Mouse (Mus musculus) embryonic facial prominence, embryonic 15.5 days (tissue): ENCODE measurements at regions not wholly inside any gene's neighbourhood (a gene's known extent, or its start where the extent isn't known, plus 50 kb on each side); places are given as distances from the start of the nearest gene placed in this dataset.

Experiments used
- ATAC-seq: fragments of 200-750 bp; cut with Nextera tagmentation; 2 replicates; pipeline ENCODE4 v1.8.0; 2017; ENCODE audit warnings: low read depth, moderate TSS enrichment; ENCODE audit not compliant: insufficient number of reproducible peaks, low FRiP score, low TSS enrichment
- H3K27ac ChIP-seq: fragments of 300-500 bp; sonication (generic); replicated peaks from 2 replicates; pipeline ENCODE4 v1.5.1; 2015; ENCODE audit warnings: mild to moderate bottlenecking, inconsistent platforms
- H3K27me3 ChIP-seq: fragments of 300-500 bp; sonication (generic); 2 replicates; pipeline ENCODE4 v1.6.1; 2015; ENCODE audit warnings: inconsistent platforms
- H3K36me3 ChIP-seq: fragments of 300-500 bp; sonication (generic); 2 replicates; pipeline ENCODE4 v1.6.1; 2015; ENCODE audit warnings: mild to moderate bottlenecking, inconsistent platforms
- H3K4me1 ChIP-seq: fragments of 300-500 bp; sonication (generic); 2 replicates; pipeline ENCODE4 v1.6.1; 2015; ENCODE audit warnings: inconsistent platforms
- H3K4me2 ChIP-seq: fragments of 300-500 bp; sonication (generic); replicated peaks from 2 replicates; pipeline ENCODE4 v1.6.1; 2015; ENCODE audit warnings: mild to moderate bottlenecking, inconsistent platforms
- H3K4me3 ChIP-seq: fragments of 300-500 bp; sonication (generic); replicated peaks from 2 replicates; pipeline ENCODE4 v1.5.1; 2015; ENCODE audit warnings: mild to moderate bottlenecking, inconsistent platforms
- H3K9ac ChIP-seq: fragments of 300-500 bp; sonication (generic); 2 replicates; pipeline ENCODE4 v1.6.1; 2015; ENCODE audit warnings: inconsistent platforms
- H3K9me3 ChIP-seq: fragments of 300-500 bp; sonication (generic); replicated peaks from 2 replicates; pipeline ENCODE4 v1.6.1; 2016; ENCODE audit warnings: inconsistent platforms
- WGBS: fragments of 180-500 bp; shearing (Covaris S2); methylation state at CpG from one replicate; pipeline ENCODE4 v1.1.7; 2015; 5-methylcytosine and 5-hydroxymethylcytosine counted together

GRCm38 (mm10) chr7:84800966-84801365, 52.4 kb upstream of the Olfr291 start:
- ATAC-seq, result no peak
- Histone ChIP-seq H3K27ac (no peak overlapping the region), H3K36me3 (no peaks in the 10 kb centered on the region), H3K9me3 (no peaks in the 10 kb centered on the region), H3K4me2 (no peak overlapping the region), H3K4me3 (no peak overlapping the region), H3K27me3 (peaks cover 7% of the 10 kb centered on the region; the same call in 1 of the 2 replicates), H3K9ac (no peak overlapping the region), H3K4me1 (no peaks in the 10 kb centered on the region)
- WGBS, result 27% methylated on average over 12 of the region's 12 CpGs

- 9% methylated on average over 1 of the region's 1 CpGs for WGBS
- no peak overlapping the region for H3K27ac ChIP-seq
- H3K9ac ChIP-seq, result no peak overlapping the region
- no peaks in the 10 kb centered on the region for H3K36me3 ChIP-seq
- ATAC-seq, result no peak
- H3K4me2 ChIP-seq, result no peak overlapping the region
- H3K27me3 ChIP-seq, result no peaks in the 10 kb centered on the region
- H3K4me1 ChIP-seq, result no peaks in the 10 kb centered on the region
- H3K4me3 ChIP-seq, result no peak overlapping the region
- H3K9me3 ChIP-seq, result no peaks in the 10 kb centered on the region
These were observed 58.7 kb upstream of the Olfr291 start for GRCm38 (mm10) chr7:84794655-84795054.

DNA sequence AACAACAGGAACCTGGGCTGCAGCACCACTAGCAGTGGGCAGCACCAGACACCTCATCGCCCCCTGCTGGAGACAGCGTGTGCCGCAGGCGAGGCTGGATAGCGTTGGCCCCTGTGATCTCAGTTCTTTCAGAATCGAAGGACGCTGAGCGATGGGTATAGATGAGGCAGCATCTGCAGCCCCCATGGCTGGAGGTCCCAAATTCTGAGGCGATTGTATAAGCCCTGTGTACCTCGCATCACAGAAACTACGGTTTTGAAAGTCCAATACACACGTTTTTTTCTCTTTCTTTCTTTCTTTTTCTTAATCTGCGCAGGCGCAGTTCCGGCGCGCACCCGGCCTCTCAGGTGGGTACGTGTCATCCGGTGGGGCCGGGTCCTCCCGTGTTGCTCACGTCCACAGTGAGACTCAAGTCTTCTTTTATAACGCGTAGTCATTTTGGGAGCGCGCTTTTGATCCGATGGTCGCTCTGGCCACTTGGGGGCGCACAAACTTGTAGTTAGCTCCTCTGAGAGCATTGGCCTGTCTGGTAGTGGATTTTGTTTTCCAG, 74.0 kb upstream of the Olfr291 start:
- Histone ChIP-seq H3K27me3 (no peaks in the 10 kb centered on the region), H3K4me3 (peak overlapping the region; percentile 56), H3K4me2 (peak overlapping the region; percentile 68), H3K27ac (no peak overlapping the region), H3K9ac (peak overlapping the region; percentile 50), H3K4me1 (no peaks in the 10 kb centered on the region), H3K36me3 (no peaks in the 10 kb centered on the region), H3K9me3 (no peaks in the 10 kb centered on the region)
- WGBS, result under 1% methylated on average over 30 of the region's 30 CpGs
- peak; percentile 85 for ATAC-seq

DNA sequence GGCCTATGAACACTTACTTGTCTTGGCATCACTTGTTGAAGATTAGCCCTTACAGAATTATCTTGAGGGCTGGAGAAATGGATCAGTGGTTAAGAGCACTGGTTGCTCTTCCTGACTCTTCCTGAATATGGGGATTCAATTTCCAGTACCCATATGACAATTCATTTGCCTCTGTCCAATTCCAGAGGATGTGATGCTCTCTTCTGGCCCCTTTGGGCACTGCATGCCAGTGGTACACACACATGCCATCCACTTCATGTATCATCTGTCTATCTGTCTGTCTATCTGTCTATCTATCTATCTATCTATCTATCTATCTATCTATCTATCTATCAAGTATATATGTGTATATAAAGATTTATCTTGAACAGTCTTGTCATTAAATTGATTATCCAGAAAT, 75.7 kb upstream of the Olfr291 start:
- Histone ChIP-seq H3K9ac (no peak overlapping the region), H3K4me3 (no peak overlapping the region)

DNA sequence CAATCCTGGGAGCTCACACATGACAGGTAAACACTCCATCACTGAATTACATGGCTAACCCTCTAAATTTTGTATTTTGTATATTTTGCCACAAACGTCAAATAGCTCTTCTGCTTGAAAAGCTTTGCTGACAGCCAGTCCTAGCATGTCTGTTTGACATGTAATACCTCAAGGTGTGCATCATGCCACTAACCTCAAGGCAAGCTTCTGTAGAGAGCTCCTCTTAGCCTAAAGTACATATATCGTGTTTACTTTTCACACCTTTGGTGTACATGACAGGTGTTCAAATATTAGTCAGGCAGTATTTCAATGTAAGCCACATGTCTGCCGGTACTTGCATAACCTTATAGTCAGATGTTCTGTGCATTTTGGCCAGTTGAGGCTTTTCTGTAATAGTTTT, 66.5 kb upstream of the Zfand6 start:
- no peak for ATAC-seq
- Histone ChIP-seq H3K4me1 (no peaks in the 10 kb centered on the region), H3K36me3 (no peaks in the 10 kb centered on the region), H3K27me3 (no peaks in the 10 kb centered on the region), H3K4me3 (no peak overlapping the region), H3K4me2 (no peak overlapping the region), H3K9me3 (no peaks in the 10 kb centered on the region), H3K27ac (no peak overlapping the region), H3K9ac (no peak overlapping the region)
- WGBS, result 69% methylated on average over 3 of the region's 3 CpGs

More for the DNA sequence above, 75.7 kb upstream of the Olfr291 start:
- no peak overlapping the region for H3K4me2 ChIP-seq
- no peaks in the 10 kb centered on the region for H3K4me1 ChIP-seq
- H3K27me3 ChIP-seq, result no peaks in the 10 kb centered on the region
- no peaks in the 10 kb centered on the region for H3K36me3 ChIP-seq
- ATAC-seq, result no peak
- no peak overlapping the region for H3K27ac ChIP-seq
- no peaks in the 10 kb centered on the region for H3K9me3 ChIP-seq

GRCm38 (mm10) chr7:84753361-84753760, 63.6 kb upstream of the Zfand6 start:
- Histone ChIP-seq H3K9ac (no peak overlapping the region), H3K4me1 (peaks cover 6% of the 10 kb centered on the region), H3K36me3 (no peaks in the 10 kb centered on the region), H3K4me2 (no peak overlapping the region), H3K9me3 (no peaks in the 10 kb centered on the region), H3K27ac (no peak overlapping the region), H3K27me3 (no peaks in the 10 kb centered on the region), H3K4me3 (no peak overlapping the region)
- WGBS, result 77% methylated on average over 1 of the region's 1 CpGs
- no peak for ATAC-seq

GRCm38 (mm10) chr7:84749434-84750301, 59.9 kb upstream of the Zfand6 start:
- Histone ChIP-seq H3K27me3 (no peaks in the 10 kb centered on the region), H3K36me3 (no peaks in the 10 kb centered on the region), H3K4me3 (peak overlapping the region; percentile 47), H3K4me2 (peak overlapping the region; percentile 60), H3K4me1 (peaks cover 6% of the 10 kb centered on the region), H3K27ac (no peak overlapping the region), H3K9me3 (no peaks in the 10 kb centered on the region), H3K9ac (no peak overlapping the region)
- ATAC-seq, result no peak
- WGBS, result 1% methylated on average over 21 of the region's 21 CpGs

- H3K9ac ChIP-seq, result no peak overlapping the region
- 37% methylated on average over 1 of the region's 1 CpGs for WGBS
- H3K9me3 ChIP-seq, result no peaks in the 10 kb centered on the region
- H3K4me1 ChIP-seq, result peaks cover 6% of the 10 kb centered on the region
- no peak for ATAC-seq
- H3K4me2 ChIP-seq, result no peak overlapping the region
- H3K36me3 ChIP-seq, result no peaks in the 10 kb centered on the region
- no peak overlapping the region for H3K4me3 ChIP-seq
- H3K27ac ChIP-seq, result no peak overlapping the region
- no peaks in the 10 kb centered on the region for H3K27me3 ChIP-seq
These were observed 58.1 kb upstream of the Zfand6 start for GRCm38 (mm10) chr7:84747847-84748246.

GRCm38 (mm10) chr7:84744321-84745070, 54.7 kb upstream of the Zfand6 start:
- Histone ChIP-seq H3K9ac (no peak overlapping the region), H3K27me3 (no peaks in the 10 kb centered on the region), H3K4me2 (no peak overlapping the region), H3K27ac (no peak overlapping the region), H3K4me1 (peaks cover 4% of the 10 kb centered on the region), H3K9me3 (no peaks in the 10 kb centered on the region), H3K4me3 (no peak overlapping the region), H3K36me3 (no peaks in the 10 kb centered on the region)
- 92% methylated on average over 5 of the region's 5 CpGs for WGBS
- no peak for ATAC-seq

GRCm38 (mm10) chr7:84739965-84740390, 50.2 kb upstream of the Zfand6 start:
- Histone ChIP-seq H3K4me1 (no peaks in the 10 kb centered on the region), H3K27ac (no peak overlapping the region), H3K4me3 (no peak overlapping the region), H3K4me2 (no peak overlapping the region), H3K9me3 (no peaks in the 10 kb centered on the region), H3K36me3 (no peaks in the 10 kb centered on the region), H3K27me3 (no peaks in the 10 kb centered on the region), H3K9ac (no peak overlapping the region)
- 11% methylated on average over 2 of the region's 2 CpGs for WGBS
- ATAC-seq, result no peak
